Mouse (Mus musculus): ENCODE measurements around the gene Rbm17. TPM values are rescaled to one million over a fixed set of nuclear protein-coding genes. Genes with fewer than 3 reads are reported as not detected.

The Rbm17 gene
- polyA plus RNA-seq, 1 experiment from 2014 or later = 46.9 TPM

GRCm38 (mm10) chr2:11578187-11578586, 25.8 kb downstream of the Rbm17 start:
- Histone ChIP-seq H3K4me3 (ENCODE audit: low read depth, low read length) (no peak overlapping the region), H3K4me1 (ENCODE audit: insufficient read depth) (no peaks in the 10 kb centered on the region), H3K9ac (replicated peaks) (no peak overlapping the region), H3K4me2 (ENCODE audit: low read depth, low read length) (no peak overlapping the region), H3K27me3 (ENCODE audit: insufficient read depth, low read length) (no peaks in the 10 kb centered on the region), H3K9me3 (ENCODE audit: low read length) (peaks cover 4% of the 10 kb centered on the region; the same call in 1 of the 2 replicates), H3K36me3 (replicated peaks; ENCODE audit: insufficient read depth, low read length) (no peaks in the 10 kb centered on the region), H3K27ac (ENCODE audit: low read depth) (no peak overlapping the region)
- 84% methylated on average over 6 of the region's 6 CpGs for WGBS (ENCODE audit: insufficient replicate concordance)
- DNase-seq (no peak), ATAC-seq (no peak)
- TF ChIP-seq EP300 (IDR thresholded peaks at IDR 0.05; ENCODE audit: low read depth) = no peak
- no peak for TF ChIP-seq CTCF (IDR thresholded peaks at IDR 0.05; ENCODE audit: low read depth)

- Histone ChIP-seq H3K36me3 (replicated peaks; ENCODE audit: insufficient read depth, low read length) (no peaks in the 10 kb centered on the region), H3K27ac (ENCODE audit: low read depth) (no peak overlapping the region), H3K27me3 (ENCODE audit: insufficient read depth, low read length) (no peaks in the 10 kb centered on the region), H3K9me3 (ENCODE audit: low read length) (no peaks in the 10 kb centered on the region), H3K4me2 (ENCODE audit: low read depth, low read length) (no peak overlapping the region), H3K4me3 (ENCODE audit: low read depth, low read length) (no peak overlapping the region), H3K4me1 (ENCODE audit: insufficient read depth) (no peaks in the 10 kb centered on the region), H3K9ac (replicated peaks) (no peak overlapping the region)
- WGBS (ENCODE audit: insufficient replicate concordance) = 81% methylated on average over 1 of the region's 1 CpGs
- DNase-seq = no peak
- ATAC-seq = no peak
- TF ChIP-seq CTCF (IDR thresholded peaks at IDR 0.05; ENCODE audit: low read depth) = no peak
- no peak for TF ChIP-seq EP300 (IDR thresholded peaks at IDR 0.05; ENCODE audit: low read depth)
These were observed 30.3 kb downstream of the Rbm17 start for GRCm38 (mm10) chr2:11573684-11574083.

- no peak overlapping the region for H3K27ac ChIP-seq (ENCODE audit: low read depth)
These were observed 32.9 kb downstream of the Rbm17 start for GRCm38 (mm10) chr2:11571004-11571535.

GRCm38 (mm10) chr2:11568471-11568870, 35.5 kb downstream of the Rbm17 start:
- Histone ChIP-seq H3K27ac (ENCODE audit: low read depth) (no peak overlapping the region), H3K4me3 (ENCODE audit: low read depth, low read length) (no peak overlapping the region), H3K9ac (replicated peaks) (no peak overlapping the region), H3K4me2 (ENCODE audit: low read depth, low read length) (no peak overlapping the region), H3K9me3 (ENCODE audit: low read length) (no peaks in the 10 kb centered on the region), H3K36me3 (replicated peaks; ENCODE audit: insufficient read depth, low read length) (no peaks in the 10 kb centered on the region), H3K4me1 (ENCODE audit: insufficient read depth) (no peaks in the 10 kb centered on the region; the same call in 1 of the 2 replicates), H3K27me3 (ENCODE audit: insufficient read depth, low read length) (no peaks in the 10 kb centered on the region)
- ATAC-seq (no peak), DNase-seq (no peak)
- 87% methylated on average over 7 of the region's 7 CpGs for WGBS (ENCODE audit: insufficient replicate concordance)
- TF ChIP-seq EP300 (IDR thresholded peaks at IDR 0.05; ENCODE audit: low read depth) = no peak

More at GRCm38 (mm10) chr2:11571004-11571535, 32.9 kb downstream of the Rbm17 start:
- 61% methylated on average over 6 of the region's 6 CpGs for WGBS (ENCODE audit: insufficient replicate concordance)
- DNase-seq (no peak), ATAC-seq (no peak)
- Histone ChIP-seq H3K4me3 (ENCODE audit: low read depth, low read length) (no peak overlapping the region), H3K4me2 (ENCODE audit: low read depth, low read length) (no peak overlapping the region), H3K36me3 (replicated peaks; ENCODE audit: insufficient read depth, low read length) (no peaks in the 10 kb centered on the region), H3K9ac (replicated peaks) (no peak overlapping the region), H3K9me3 (ENCODE audit: low read length) (no peaks in the 10 kb centered on the region), H3K4me1 (ENCODE audit: insufficient read depth) (no peaks in the 10 kb centered on the region), H3K27me3 (ENCODE audit: insufficient read depth, low read length) (no peaks in the 10 kb centered on the region)
- TF ChIP-seq CTCF (IDR thresholded peaks at IDR 0.05; ENCODE audit: low read depth) = no peak
- no peak for TF ChIP-seq EP300 (IDR thresholded peaks at IDR 0.05; ENCODE audit: low read depth)

GRCm38 (mm10) chr2:11567781-11568362, 36.1 kb downstream of the Rbm17 start:
- peak; percentile 77 for TF ChIP-seq CTCF (IDR thresholded peaks at IDR 0.05; ENCODE audit: low read depth)
- TF ChIP-seq EP300 (IDR thresholded peaks at IDR 0.05; ENCODE audit: low read depth) = no peak
- peak; percentile 69 for DNase-seq
- Histone ChIP-seq H3K27me3 (ENCODE audit: insufficient read depth, low read length) (no peaks in the 10 kb centered on the region), H3K9ac (replicated peaks) (no peak overlapping the region), H3K36me3 (replicated peaks; ENCODE audit: insufficient read depth, low read length) (no peaks in the 10 kb centered on the region), H3K4me3 (ENCODE audit: low read depth, low read length) (no peak overlapping the region), H3K27ac (ENCODE audit: low read depth) (no peak overlapping the region), H3K4me2 (ENCODE audit: low read depth, low read length) (no peak overlapping the region), H3K4me1 (ENCODE audit: insufficient read depth) (no peaks in the 10 kb centered on the region; the same call in 1 of the 2 replicates), H3K9me3 (ENCODE audit: low read length) (no peaks in the 10 kb centered on the region)
- no peak for ATAC-seq
- 45% methylated on average over 4 of the region's 4 CpGs for WGBS (ENCODE audit: insufficient replicate concordance)

DNA sequence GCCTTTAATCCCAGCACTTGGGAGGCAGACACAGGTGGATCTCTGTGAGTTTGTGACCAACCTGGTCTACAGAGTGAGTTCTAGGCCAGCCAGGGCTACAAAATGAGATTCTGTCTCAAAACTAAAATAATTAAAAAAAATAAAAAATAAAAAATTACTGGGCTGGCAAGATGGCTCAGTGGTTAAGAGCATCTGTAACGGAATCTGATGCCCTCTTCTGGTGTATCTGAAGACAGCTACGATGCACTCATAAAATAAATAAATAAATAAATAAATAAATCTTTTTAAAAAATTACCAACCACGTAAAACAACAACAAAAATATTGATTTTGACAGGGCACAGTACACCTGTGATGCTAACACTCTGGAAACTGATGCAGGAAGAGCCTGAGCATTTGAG, 37.1 kb downstream of the Rbm17 start:
- H3K4me1 ChIP-seq (ENCODE audit: insufficient read depth) = no peaks in the 10 kb centered on the region; the same call in 1 of the 2 replicates
- no peak overlapping the region for H3K27ac ChIP-seq (ENCODE audit: low read depth)
- 72% methylated on average over 3 of the region's 3 CpGs for WGBS (ENCODE audit: insufficient replicate concordance)
- no peak for DNase-seq
- ATAC-seq = no peak
- no peaks in the 10 kb centered on the region for H3K9me3 ChIP-seq (ENCODE audit: low read length)
- H3K4me3 ChIP-seq (ENCODE audit: low read depth, low read length) = no peak overlapping the region
- TF ChIP-seq CTCF (IDR thresholded peaks at IDR 0.05; ENCODE audit: low read depth) (no peak), EP300 (IDR thresholded peaks at IDR 0.05; ENCODE audit: low read depth) (no peak)
- H3K4me2 ChIP-seq (ENCODE audit: low read depth, low read length) = no peak overlapping the region
- H3K27me3 ChIP-seq (ENCODE audit: insufficient read depth, low read length) = no peaks in the 10 kb centered on the region
- no peak overlapping the region for H3K9ac ChIP-seq (replicated peaks)
- no peaks in the 10 kb centered on the region for H3K36me3 ChIP-seq (replicated peaks; ENCODE audit: insufficient read depth, low read length)
